Mouse (Mus musculus): ENCODE measurements at regions not wholly inside any gene's neighbourhood (a gene's known extent, or its start where the extent isn't known, plus 50 kb on each side); places are given as distances from the start of the nearest gene placed in this dataset.

DNA sequence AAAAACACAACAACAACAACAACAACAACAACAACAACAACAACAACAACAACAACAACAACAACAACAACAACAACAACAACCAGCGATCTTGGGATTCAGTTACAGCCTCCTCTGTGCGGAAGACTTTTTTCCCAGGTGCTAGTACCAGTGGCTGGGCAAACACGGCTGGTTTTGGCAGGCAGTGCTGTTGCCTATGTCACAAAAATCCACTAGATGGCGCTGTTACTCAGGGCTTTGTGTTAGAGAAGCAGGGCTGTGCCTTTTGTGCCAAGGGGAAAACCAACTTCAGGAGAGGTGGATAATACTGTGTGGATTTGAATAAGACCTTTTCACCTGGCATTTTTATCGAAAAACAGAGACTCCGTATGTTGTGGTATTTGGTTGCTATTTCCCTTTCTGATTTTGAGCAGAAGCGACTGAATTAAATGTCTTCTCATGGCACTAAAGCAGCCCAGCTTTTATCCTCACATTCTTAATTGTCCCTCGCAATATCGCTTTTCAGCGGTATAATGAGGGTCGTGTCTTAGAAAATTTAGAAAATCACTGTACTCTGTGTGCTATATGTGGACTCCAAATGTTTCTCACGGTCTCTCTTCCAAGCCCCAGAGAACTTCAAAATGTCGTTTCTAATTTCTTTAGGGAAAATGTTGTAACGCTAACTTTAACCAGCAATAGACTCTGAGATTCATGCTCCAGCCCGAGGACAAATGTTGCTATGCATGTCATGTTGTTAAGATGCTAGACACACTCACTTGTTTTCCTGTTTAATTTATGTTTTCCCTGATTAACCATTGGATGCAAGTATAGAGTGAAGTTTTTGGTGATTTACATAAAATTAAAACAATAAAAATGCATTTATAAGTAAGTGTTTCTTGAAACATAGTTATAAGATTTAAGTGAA, 251.0 kb upstream of the Ccdc54 start:
- TF ChIP-seq CTCF (IDR thresholded peaks at IDR 0.05; ENCODE audit: low read depth, low read length) (peak; percentile 79), POLR2A (IDR thresholded peaks at IDR 0.05; ENCODE audit: insufficient read depth, low read length) (no peak)
